Mouse (Mus musculus) forebrain, embryonic 11.5 days (tissue): ENCODE data around the gene Dync1h1. TPM values are rescaled to one million over a fixed set of nuclear protein-coding genes. Genes with fewer than 3 reads are reported as not detected.

ENCODE experiments used
- ATAC-seq: fragments of 200-750 bp; cut with Nextera tagmentation; replicated peaks from 2 replicates; pipeline ENCODE4 v1.8.0; 2017; ENCODE audit warnings: moderate TSS enrichment; ENCODE audit not compliant: low FRiP score
- DNase-seq: peaks from one replicate; pipeline ENCODE4 v3.0.0-alpha.2; 2017; ENCODE audit warnings: low spot score
- H3K27ac ChIP-seq: fragments of 300-500 bp; sonication (generic); 2 replicates; pipeline ENCODE4 v1.5.1; 2014; ENCODE audit warnings: low read depth, low read length
- H3K27me3 ChIP-seq: fragments of 300-500 bp; sonication (generic); 2 replicates; pipeline ENCODE4 v1.6.1; 2014; ENCODE audit warnings: mild to moderate bottlenecking, low read length, mixed read lengths; ENCODE audit not compliant: control insufficient read depth, insufficient read depth
- H3K36me3 ChIP-seq: fragments of 300-500 bp; sonication (generic); 2 replicates; pipeline ENCODE4 v1.6.1; 2014; ENCODE audit warnings: mild to moderate bottlenecking, low read length, moderate library complexity, mixed read lengths; ENCODE audit not compliant: control insufficient read depth, insufficient read depth
- H3K4me1 ChIP-seq: fragments of 300-500 bp; sonication (generic); replicated peaks from 2 replicates; pipeline ENCODE4 v1.6.1; 2014; ENCODE audit warnings: low read length, mixed read lengths; ENCODE audit not compliant: control insufficient read depth, insufficient read depth
- H3K4me2 ChIP-seq: fragments of 300-500 bp; sonication (generic); 2 replicates; pipeline ENCODE4 v1.6.1; 2014; ENCODE audit warnings: low read depth, mild to moderate bottlenecking, low read length, moderate library complexity, mixed read lengths; ENCODE audit not compliant: severe bottlenecking
- H3K4me3 ChIP-seq: fragments of 300-500 bp; sonication (generic); 2 replicates; pipeline ENCODE4 v1.5.1; 2014; ENCODE audit warnings: low read depth, low read length
- H3K9ac ChIP-seq: fragments of 300-500 bp; sonication (generic); 2 replicates; pipeline ENCODE4 v1.6.1; 2014; ENCODE audit warnings: low read length
- H3K9me3 ChIP-seq: fragments of 300-500 bp; sonication (generic); 2 replicates; pipeline ENCODE4 v1.6.1; 2016; ENCODE audit warnings: low read length, mixed read lengths; ENCODE audit not compliant: control insufficient read depth
- WGBS: fragments of 180-500 bp; shearing (Covaris S2); extraction: QIAGEN DNeasy Blood & Tissue Kit; methylation state at CpG from one replicate; pipeline ENCODE4 v1.1.7; 2014; 5-methylcytosine and 5-hydroxymethylcytosine counted together
- polyA plus RNA-seq: library from polyadenylated mRNA; unstranded; fragments of >200 nt; fragmentation: Nextera tagmentation; extraction: Ambion mirVana; gene quantifications from 2 replicates; pipeline ENCODE4 v1.2.1, GENCODE M21; 2014

The Dync1h1 gene
- polyA plus RNA-seq, 1 experiment from 2014 or later, result 90.8 TPM

DNA sequence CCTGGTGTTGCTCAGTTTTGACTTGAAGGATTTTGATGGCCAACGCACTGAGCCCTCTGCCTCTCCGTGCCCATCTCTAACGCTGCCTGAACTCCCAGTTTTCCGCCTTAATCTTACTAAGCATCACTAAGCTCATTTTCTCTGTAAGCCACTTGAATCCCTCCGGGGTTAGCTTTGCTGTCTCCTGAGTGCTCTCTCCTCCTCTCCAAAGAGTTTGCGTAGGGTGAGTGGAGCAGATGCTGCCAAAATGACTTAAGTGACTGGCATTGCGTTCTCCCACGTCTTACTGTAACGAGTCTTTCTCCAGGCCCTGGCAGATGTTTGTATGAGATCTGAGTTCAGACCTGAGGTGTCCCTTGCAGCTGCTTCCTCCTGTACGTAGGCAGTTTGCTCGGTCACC lies 28.8 kb downstream of the Dync1h1 start:
- H3K9ac ChIP-seq, result no peak overlapping the region
- no peak overlapping the region for H3K4me3 ChIP-seq
- ATAC-seq (no peak), DNase-seq (no peak)
- no peaks in the 10 kb centered on the region for H3K4me1 ChIP-seq
- H3K4me2 ChIP-seq, result no peak overlapping the region
- 94% methylated on average over 11 of the region's 11 CpGs for WGBS
- H3K27ac ChIP-seq, result no peak overlapping the region
- no peaks in the 10 kb centered on the region for H3K9me3 ChIP-seq
- no peaks in the 10 kb centered on the region for H3K27me3 ChIP-seq
- peaks cover 58% of the 10 kb centered on the region for H3K36me3 ChIP-seq

DNA sequence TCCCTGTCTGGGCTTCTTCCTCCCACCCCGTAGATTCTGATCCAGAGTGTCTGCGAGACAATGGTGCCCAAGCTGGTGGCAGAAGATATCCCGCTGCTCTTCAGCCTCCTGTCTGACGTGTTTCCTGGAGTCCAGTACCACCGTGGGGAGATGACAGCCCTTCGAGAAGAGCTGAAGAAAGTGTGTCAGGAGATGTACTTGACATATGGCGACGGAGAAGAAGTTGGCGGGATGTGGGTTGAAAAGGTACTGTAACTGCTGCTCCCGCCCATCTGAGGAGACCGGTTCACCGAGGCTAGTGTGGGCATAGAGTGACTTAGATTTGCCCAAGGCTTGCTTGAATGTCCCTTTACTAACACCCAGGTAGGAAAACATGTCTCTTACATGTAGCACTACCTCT lies 35.0 kb downstream of the Dync1h1 start:
- no peaks in the 10 kb centered on the region for H3K9me3 ChIP-seq

DNA sequence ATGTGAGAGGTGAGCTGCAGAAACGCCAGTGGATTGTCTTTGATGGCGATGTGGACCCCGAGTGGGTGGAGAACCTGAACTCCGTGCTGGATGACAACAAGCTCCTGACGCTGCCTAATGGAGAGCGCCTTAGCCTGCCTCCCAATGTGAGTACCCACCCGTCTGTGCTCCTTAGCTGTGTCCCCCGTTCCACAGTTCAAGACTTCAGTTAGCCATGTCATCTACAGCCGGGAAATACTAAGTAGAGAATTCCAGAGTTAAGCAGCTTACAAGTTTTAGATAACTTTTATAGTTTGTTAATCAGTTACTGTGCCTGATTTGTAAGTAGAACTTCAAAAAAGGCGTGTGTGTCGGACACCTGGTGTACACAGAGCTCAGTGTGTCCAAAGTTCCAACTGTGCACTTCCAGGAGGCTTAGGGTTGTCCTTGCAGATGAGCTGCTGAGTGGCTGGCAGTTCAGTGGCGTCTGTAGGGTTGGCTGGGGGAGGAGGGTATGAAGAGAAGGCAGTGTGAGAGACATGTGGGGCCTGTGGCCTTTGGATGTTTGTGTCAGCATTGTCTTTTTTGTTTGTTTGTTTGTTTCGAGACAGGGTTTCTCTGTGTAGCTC lies 36.4 kb downstream of the Dync1h1 start:
- 94% methylated on average over 13 of the region's 13 CpGs for WGBS
- Histone ChIP-seq H3K27ac (no peak overlapping the region), H3K9ac (no peak overlapping the region), H3K9me3 (no peaks in the 10 kb centered on the region), H3K4me1 (no peaks in the 10 kb centered on the region), H3K4me3 (no peak overlapping the region), H3K36me3 (peaks cover 50% of the 10 kb centered on the region), H3K4me2 (no peak overlapping the region), H3K27me3 (no peaks in the 10 kb centered on the region)
- DNase-seq, result no peak
- no peak for ATAC-seq

More for the DNA sequence above, 35.0 kb downstream of the Dync1h1 start:
- no peak overlapping the region for H3K27ac ChIP-seq
- no peak overlapping the region for H3K9ac ChIP-seq
- no peaks in the 10 kb centered on the region for H3K27me3 ChIP-seq
- WGBS, result 98% methylated on average over 12 of the region's 12 CpGs
- H3K4me2 ChIP-seq, result no peak overlapping the region
- no peaks in the 10 kb centered on the region for H3K4me1 ChIP-seq
- H3K36me3 ChIP-seq, result peaks cover 53% of the 10 kb centered on the region
- no peak overlapping the region for H3K4me3 ChIP-seq
- DNase-seq, result no peak
- no peak for ATAC-seq

DNA sequence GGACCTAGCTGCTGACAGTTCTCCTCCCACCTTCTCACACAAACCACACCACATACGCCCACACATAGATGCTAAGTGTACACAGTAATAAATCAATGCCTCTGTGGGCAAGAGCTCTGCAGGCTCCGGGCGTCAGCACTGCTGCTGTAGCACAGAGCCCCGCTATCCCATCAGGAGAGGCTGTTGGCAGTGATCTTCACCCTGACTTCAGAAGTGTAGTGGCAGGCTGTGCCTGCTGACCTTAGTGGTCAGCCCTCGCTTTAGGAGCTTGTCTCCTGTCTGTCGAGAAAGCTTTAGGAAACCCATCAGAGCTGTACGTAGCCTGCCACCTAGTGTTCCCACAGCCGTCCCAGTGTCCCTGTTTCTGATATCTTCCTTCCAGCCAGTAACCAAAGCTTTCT lies 49.0 kb downstream of the Dync1h1 start:
- Histone ChIP-seq H3K4me1 (no peaks in the 10 kb centered on the region), H3K9ac (no peak overlapping the region), H3K4me3 (no peak overlapping the region), H3K27me3 (no peaks in the 10 kb centered on the region), H3K27ac (no peak overlapping the region), H3K36me3 (peaks cover 47% of the 10 kb centered on the region), H3K4me2 (no peak overlapping the region), H3K9me3 (no peaks in the 10 kb centered on the region)
- ATAC-seq (no peak), DNase-seq (no peak)
- 86% methylated on average over 8 of the region's 8 CpGs for WGBS

DNA sequence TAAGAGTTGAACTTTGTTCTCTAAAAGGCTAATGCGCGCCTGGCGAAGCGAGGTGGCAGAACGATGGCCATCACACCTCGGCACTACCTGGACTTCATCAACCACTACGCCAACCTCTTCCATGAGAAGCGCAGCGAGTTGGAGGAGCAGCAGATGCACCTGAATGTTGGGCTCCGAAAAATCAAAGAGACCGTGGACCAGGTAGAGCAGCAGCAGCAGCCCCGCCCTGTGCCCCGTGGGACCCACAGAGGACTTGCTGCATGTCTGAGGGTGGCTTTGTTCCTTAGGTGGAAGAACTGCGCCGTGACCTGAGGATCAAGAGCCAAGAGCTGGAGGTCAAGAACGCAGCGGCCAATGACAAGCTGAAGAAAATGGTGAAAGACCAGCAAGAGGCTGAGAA lies 50.2 kb downstream of the Dync1h1 start:
- no peak overlapping the region for H3K4me2 ChIP-seq
- ATAC-seq, result no peak
- no peak for DNase-seq
- no peaks in the 10 kb centered on the region for H3K27me3 ChIP-seq
- H3K4me3 ChIP-seq, result no peak overlapping the region
- H3K4me1 ChIP-seq, result no peaks in the 10 kb centered on the region
- 97% methylated on average over 17 of the region's 17 CpGs for WGBS
- H3K27ac ChIP-seq, result no peak overlapping the region
- peaks cover 41% of the 10 kb centered on the region for H3K36me3 ChIP-seq
- H3K9me3 ChIP-seq, result no peaks in the 10 kb centered on the region
- H3K9ac ChIP-seq, result no peak overlapping the region

DNA sequence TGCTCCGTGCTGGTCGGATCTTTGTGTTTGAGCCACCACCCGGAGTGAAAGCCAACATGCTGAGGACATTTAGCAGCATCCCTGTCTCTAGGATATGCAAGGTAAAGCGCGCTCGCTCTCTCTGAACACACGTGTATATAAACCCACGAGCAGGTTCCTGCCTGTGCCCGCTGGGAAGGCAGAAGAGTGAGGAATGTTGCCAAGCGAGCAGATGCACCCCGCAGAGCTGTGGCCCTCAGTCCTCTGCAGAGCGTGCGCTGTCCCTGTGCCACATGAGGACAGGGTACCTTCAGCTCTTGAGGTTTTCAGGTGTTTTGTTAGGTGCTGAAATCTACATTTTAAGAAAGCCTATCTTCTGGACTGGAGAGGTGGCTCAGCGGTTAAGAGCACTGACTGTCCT lies 60.5 kb downstream of the Dync1h1 start:
- 94% methylated on average over 14 of the region's 14 CpGs for WGBS
- no peak for DNase-seq
- no peak overlapping the region for H3K9ac ChIP-seq
- H3K36me3 ChIP-seq, result peaks cover 49% of the 10 kb centered on the region
- H3K27ac ChIP-seq, result no peak overlapping the region
- no peak overlapping the region for H3K4me2 ChIP-seq
- no peaks in the 10 kb centered on the region for H3K9me3 ChIP-seq
- no peak for ATAC-seq
- no peaks in the 10 kb centered on the region for H3K4me1 ChIP-seq
- H3K4me3 ChIP-seq, result no peak overlapping the region
- no peaks in the 10 kb centered on the region for H3K27me3 ChIP-seq

DNA sequence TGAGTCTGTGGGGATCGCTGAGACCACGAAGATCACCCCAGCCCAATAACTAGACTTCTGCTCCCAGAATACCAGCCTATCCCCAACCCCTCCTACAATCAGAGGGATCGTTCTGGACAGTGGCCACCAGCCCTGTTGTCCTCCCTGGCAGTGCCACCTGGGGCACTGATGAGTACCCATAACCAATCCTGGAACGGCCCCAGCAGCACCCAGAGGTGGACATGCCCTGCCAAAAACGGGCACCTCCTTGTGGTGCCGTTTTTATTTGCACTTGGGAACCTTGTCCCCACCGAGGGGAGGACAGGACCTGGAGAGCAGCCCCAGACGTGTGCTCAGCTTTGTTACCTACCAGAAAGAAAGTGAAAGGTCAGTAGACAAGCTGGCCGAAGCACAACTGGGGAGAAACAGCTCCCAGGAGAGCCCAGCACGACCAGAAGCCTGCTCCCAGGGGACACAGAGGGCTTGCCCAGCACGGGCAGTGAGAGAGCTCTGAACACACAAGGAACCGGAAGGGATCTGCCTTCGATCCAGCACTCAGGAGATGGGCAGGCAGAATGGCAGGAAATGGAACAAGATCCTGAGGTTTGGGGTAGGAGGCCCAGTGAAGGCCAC lies 66.3 kb downstream of the Dync1h1 start:
- Histone ChIP-seq H3K9me3 (no peaks in the 10 kb centered on the region), H3K4me3 (no peak overlapping the region), H3K36me3 (peaks cover 25% of the 10 kb centered on the region), H3K9ac (no peak overlapping the region), H3K27ac (no peak overlapping the region), H3K4me2 (no peak overlapping the region), H3K27me3 (no peaks in the 10 kb centered on the region), H3K4me1 (no peaks in the 10 kb centered on the region)
- ATAC-seq (no peak), DNase-seq (no peak)
- 91% methylated on average over 13 of the region's 13 CpGs for WGBS

DNA sequence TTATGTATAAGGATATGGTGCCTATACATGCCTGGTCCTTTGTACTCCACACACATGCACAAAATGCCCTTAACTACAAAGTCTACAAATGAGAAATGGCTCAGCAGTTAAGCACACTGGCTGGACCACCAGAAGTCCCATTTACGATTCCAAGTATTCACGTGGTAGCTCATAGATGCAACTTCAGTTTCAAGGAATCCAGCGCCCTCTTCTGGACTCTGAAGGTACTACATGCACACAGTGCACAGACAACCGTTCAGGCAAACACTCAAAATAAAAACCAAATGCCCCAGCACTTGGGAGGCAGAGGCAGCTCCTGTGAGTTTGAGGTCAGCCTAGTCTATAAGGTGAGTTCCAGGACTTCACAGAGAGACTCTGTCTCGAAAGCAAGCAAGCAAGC lies 73.0 kb downstream of the Dync1h1 start:
- Histone ChIP-seq H3K4me3 (no peak overlapping the region), H3K27me3 (no peaks in the 10 kb centered on the region), H3K9ac (no peak overlapping the region), H3K4me1 (no peaks in the 10 kb centered on the region), H3K36me3 (no peaks in the 10 kb centered on the region), H3K27ac (no peak overlapping the region), H3K4me2 (no peak overlapping the region), H3K9me3 (no peaks in the 10 kb centered on the region)
- ATAC-seq, result no peak
- 49% methylated on average over 5 of the region's 5 CpGs for WGBS
- DNase-seq, result no peak

DNA sequence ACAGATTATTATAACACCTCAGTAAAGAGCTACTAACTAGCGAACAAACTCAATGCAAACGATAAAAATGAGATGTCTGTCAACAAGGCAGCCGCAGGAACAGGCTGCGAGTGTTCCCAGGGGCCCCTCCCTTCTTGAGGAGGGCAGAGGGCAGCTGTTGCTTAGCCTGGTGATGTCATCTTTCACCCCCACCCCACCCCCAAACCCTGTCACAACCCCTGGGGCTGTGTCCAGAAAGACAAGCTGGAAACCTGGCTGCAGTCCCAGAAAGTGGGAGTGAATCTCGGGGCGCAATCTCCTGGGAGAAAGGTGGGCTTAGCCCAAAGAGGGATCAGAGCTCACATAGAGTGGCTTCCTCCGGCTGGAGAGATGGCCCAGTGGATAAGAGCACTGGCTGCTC lies 79.9 kb downstream of the Dync1h1 start:
- no peak for ATAC-seq
- H3K9ac ChIP-seq, result no peak overlapping the region
- no peak overlapping the region for H3K4me2 ChIP-seq

More for the DNA sequence above, 79.9 kb downstream of the Dync1h1 start:
- Histone ChIP-seq H3K9me3 (no peaks in the 10 kb centered on the region), H3K36me3 (no peaks in the 10 kb centered on the region), H3K27ac (no peak overlapping the region), H3K27me3 (no peaks in the 10 kb centered on the region), H3K4me3 (no peak overlapping the region), H3K4me1 (no peaks in the 10 kb centered on the region)
- 55% methylated on average over 7 of the region's 7 CpGs for WGBS
- no peak for DNase-seq
